Mouse (Mus musculus) liver, embryonic 11.5 days (tissue): ENCODE measurements around the gene Pcid2. TPM values are rescaled to one million over a fixed set of nuclear protein-coding genes. Genes with fewer than 3 reads are reported as not detected.
"Not testable (repeated sequence)": the region's sequence is repeated elsewhere in the genome, so short reads cannot be mapped to it uniquely, and the experiment has no call there.

Experiments used
- ATAC-seq: fragments of 200-750 bp; cut with Nextera tagmentation; replicated peaks from 2 replicates; pipeline ENCODE4 v1.8.0; 2017; ENCODE audit warnings: moderate number of reproducible peaks, mild to moderate bottlenecking, moderate TSS enrichment, moderate library complexity; ENCODE audit not compliant: low FRiP score
- DNase-seq: peaks from one replicate; pipeline ENCODE4 v3.0.0-alpha.2; 2017; ENCODE audit warnings: low spot score
- H3K27ac ChIP-seq: fragments of 300-500 bp; sonication (generic); 2 replicates; pipeline ENCODE4 v1.5.1; 2014; ENCODE audit warnings: mild to moderate bottlenecking, low read depth, low read length, control low read depth
- H3K27me3 ChIP-seq: fragments of 300-500 bp; sonication (generic); replicated peaks from 2 replicates; pipeline ENCODE4 v1.6.1; 2014; ENCODE audit warnings: low read length, mixed read lengths; ENCODE audit not compliant: control insufficient read depth, insufficient read depth
- H3K36me3 ChIP-seq: fragments of 300-500 bp; sonication (generic); 2 replicates; pipeline ENCODE4 v1.6.1; 2014; ENCODE audit warnings: mild to moderate bottlenecking, low read length, moderate library complexity, mixed read lengths; ENCODE audit not compliant: control insufficient read depth, insufficient read depth
- H3K4me1 ChIP-seq: fragments of 300-500 bp; sonication (generic); replicated peaks from 2 replicates; pipeline ENCODE4 v1.6.1; 2014; ENCODE audit warnings: low read length, mixed read lengths; ENCODE audit not compliant: control insufficient read depth, insufficient read depth
- H3K4me2 ChIP-seq: fragments of 300-500 bp; sonication (generic); 2 replicates; pipeline ENCODE4 v1.6.1; 2014; ENCODE audit warnings: mild to moderate bottlenecking, control low read depth, moderate library complexity
- H3K4me3 ChIP-seq: fragments of 300-500 bp; sonication (generic); 2 replicates; pipeline ENCODE4 v1.5.1; 2014; ENCODE audit warnings: low read depth, low read length, control low read depth
- H3K9ac ChIP-seq: fragments of 300-500 bp; sonication (generic); 2 replicates; pipeline ENCODE4 v1.6.1; 2014; ENCODE audit warnings: low read depth, low read length, control low read depth
- H3K9me3 ChIP-seq: fragments of 300-500 bp; sonication (generic); 2 replicates; pipeline ENCODE4 v1.6.1; 2016; ENCODE audit warnings: low read length, inconsistent platforms, mixed read lengths; ENCODE audit not compliant: control insufficient read depth
- WGBS: fragments of 180-500 bp; shearing (Covaris S2); extraction: QIAGEN DNeasy Blood & Tissue Kit; methylation state at CpG from one replicate; pipeline ENCODE4 v1.1.7; 2014; 5-methylcytosine and 5-hydroxymethylcytosine counted together
- polyA plus RNA-seq: library from polyadenylated mRNA; unstranded; fragments of >200 nt; fragmentation: Nextera tagmentation; extraction: Ambion mirVana; gene quantifications from 2 replicates; pipeline ENCODE4 v1.2.1, GENCODE M21; 2014

Gene Pcid2
- polyA plus RNA-seq, result 38.8 and 46.0 TPM in 2 replicates

GRCm38 (mm10) chr8:13105087-13105881 lies at the start of gene Pcid2, which contains the start of gene Cul4a:
Gene Pcid2 (minus strand): TSS chr8:13105459.
Gene Cul4a (plus strand): TSS chr8:13105621.
- DNase-seq (peak; percentile 98), ATAC-seq (peak; percentile 86)
- H3K4me3 ChIP-seq, result peak within 1 kb of the TSS; percentile 71
- peaks cover 8% of the 10 kb centered on the region; the same call in 1 of the 2 replicates for H3K36me3 ChIP-seq
- no peaks in the 10 kb centered on the region for H3K9me3 ChIP-seq
- no peaks in the 10 kb centered on the region for H3K27me3 ChIP-seq
- WGBS, result under 1% methylated on average over 79 of the region's 87 CpGs
- peak within 1 kb of the TSS; percentile 85 for H3K27ac ChIP-seq
- peak within 1 kb of the TSS; percentile 90 for H3K4me2 ChIP-seq
- peak within 1 kb of the TSS; percentile 99 for H3K9ac ChIP-seq
- peaks cover 35% of the 10 kb centered on the region for H3K4me1 ChIP-seq

DNA sequence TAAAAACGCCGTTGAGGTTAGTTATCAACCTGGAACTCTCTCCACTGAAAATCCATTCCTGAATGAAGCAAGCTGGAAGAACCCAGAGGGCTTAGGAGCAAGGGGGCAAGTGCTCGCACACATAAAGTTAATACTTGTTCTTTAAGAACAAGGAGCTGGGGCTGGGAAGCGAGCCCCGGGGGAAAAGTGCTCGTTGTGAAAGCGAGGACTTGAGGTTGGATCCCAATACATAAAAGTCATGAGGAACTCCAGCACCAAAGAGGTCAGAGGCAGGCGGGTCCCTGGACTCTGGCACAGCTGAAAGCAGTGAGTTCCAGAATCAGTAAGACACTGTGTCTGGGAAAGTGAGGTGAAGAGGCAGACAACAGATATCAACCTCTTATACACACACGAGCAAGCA lies 48.8 kb upstream of the Pcid2 start:
- H3K9me3 ChIP-seq, result no peaks in the 10 kb centered on the region
- peaks cover 2% of the 10 kb centered on the region; the same call in 1 of the 2 replicates for H3K4me1 ChIP-seq
- ATAC-seq (no peak), DNase-seq (no peak)
- H3K27ac ChIP-seq, result no peak overlapping the region
- H3K36me3 ChIP-seq, result peaks cover 4% of the 10 kb centered on the region
- no peaks in the 10 kb centered on the region for H3K27me3 ChIP-seq
- no peak overlapping the region for H3K4me3 ChIP-seq
- no peak overlapping the region for H3K4me2 ChIP-seq
- 83% methylated on average over 9 of the region's 9 CpGs for WGBS
- no peak overlapping the region for H3K9ac ChIP-seq

- no peaks in the 10 kb centered on the region for H3K9me3 ChIP-seq
- H3K27ac ChIP-seq, result no peak overlapping the region
- peaks cover 20% of the 10 kb centered on the region for H3K36me3 ChIP-seq
- WGBS, result 73% methylated on average over 2 of the region's 2 CpGs
- H3K9ac ChIP-seq, result no peak overlapping the region
- DNase-seq (no peak), ATAC-seq (no peak)
- no peak overlapping the region for H3K4me3 ChIP-seq
- H3K4me2 ChIP-seq, result no peak overlapping the region
- H3K27me3 ChIP-seq, result no peaks in the 10 kb centered on the region
- no peaks in the 10 kb centered on the region for H3K4me1 ChIP-seq
These were observed 45.7 kb upstream of the Pcid2 start for GRCm38 (mm10) chr8:13150929-13151328.

DNA sequence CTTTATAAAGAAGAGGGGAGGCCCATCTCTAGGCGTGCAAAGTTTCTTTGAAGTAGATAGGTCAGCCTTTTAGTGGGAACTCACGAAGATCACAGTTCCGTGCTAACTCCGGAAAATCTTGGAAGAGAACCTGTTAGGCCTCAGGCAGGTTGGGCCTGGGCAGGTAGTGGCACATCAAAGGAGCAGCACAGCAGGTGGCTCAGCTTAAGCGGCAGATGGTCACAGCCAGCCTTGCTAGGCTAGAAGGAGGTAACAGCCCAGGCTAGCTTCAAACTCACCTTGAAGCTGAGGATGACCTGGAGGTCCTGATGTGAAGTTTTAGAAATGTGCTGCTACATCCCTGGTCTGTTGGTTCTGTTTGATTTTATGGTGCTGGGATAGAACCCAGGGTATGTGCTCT lies 44.6 kb upstream of the Pcid2 start:
- Histone ChIP-seq H3K36me3 (peaks cover 30% of the 10 kb centered on the region), H3K9me3 (no peaks in the 10 kb centered on the region), H3K9ac (no peak overlapping the region), H3K27ac (no peak overlapping the region), H3K4me2 (no peak overlapping the region), H3K4me1 (no peaks in the 10 kb centered on the region), H3K4me3 (no peak overlapping the region), H3K27me3 (no peaks in the 10 kb centered on the region)
- DNase-seq (no peak), ATAC-seq (no peak)
- WGBS, result 70% methylated on average over 5 of the region's 5 CpGs

- Histone ChIP-seq H3K4me2 (no peak overlapping the region), H3K27me3 (no peaks in the 10 kb centered on the region), H3K9ac (no peak overlapping the region), H3K4me3 (no peak overlapping the region), H3K9me3 (no peaks in the 10 kb centered on the region), H3K27ac (no peak overlapping the region), H3K4me1 (no peaks in the 10 kb centered on the region), H3K36me3 (peaks cover 36% of the 10 kb centered on the region)
- no peak for ATAC-seq
- WGBS, result 91% methylated on average over 2 of the region's 2 CpGs
- DNase-seq, result no peak
These were observed 44.0 kb upstream of the Pcid2 start for GRCm38 (mm10) chr8:13149287-13149686.

DNA sequence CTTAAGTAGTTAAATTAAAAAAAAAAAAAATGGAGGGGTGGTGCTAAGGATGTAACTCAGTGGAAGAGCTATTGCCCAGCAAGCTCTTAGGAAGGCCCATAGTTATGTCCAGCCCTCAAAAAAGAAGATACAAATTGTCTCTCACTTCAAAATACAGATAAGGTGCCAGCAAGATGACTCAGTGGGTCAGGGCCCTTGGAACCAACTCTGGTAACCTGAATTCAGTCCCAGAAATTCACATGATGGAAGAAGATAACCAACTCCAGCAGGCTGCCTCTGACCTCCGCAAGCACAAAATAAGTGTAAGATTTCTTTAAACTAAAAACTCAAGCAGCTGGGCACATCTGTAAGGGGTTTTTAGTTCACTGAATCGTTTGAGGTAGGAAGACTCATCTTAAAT lies 43.2 kb upstream of the Pcid2 start:
- ATAC-seq, result no peak
- H3K4me2 ChIP-seq, result no peak overlapping the region
- no peaks in the 10 kb centered on the region for H3K4me1 ChIP-seq
- H3K9me3 ChIP-seq, result no peaks in the 10 kb centered on the region
- WGBS, result 87% methylated on average over 2 of the region's 2 CpGs
- no peak overlapping the region for H3K9ac ChIP-seq
- H3K36me3 ChIP-seq, result peaks cover 41% of the 10 kb centered on the region
- H3K4me3 ChIP-seq, result no peak overlapping the region
- no peak overlapping the region for H3K27ac ChIP-seq
- H3K27me3 ChIP-seq, result no peaks in the 10 kb centered on the region
- DNase-seq, result no peak

DNA sequence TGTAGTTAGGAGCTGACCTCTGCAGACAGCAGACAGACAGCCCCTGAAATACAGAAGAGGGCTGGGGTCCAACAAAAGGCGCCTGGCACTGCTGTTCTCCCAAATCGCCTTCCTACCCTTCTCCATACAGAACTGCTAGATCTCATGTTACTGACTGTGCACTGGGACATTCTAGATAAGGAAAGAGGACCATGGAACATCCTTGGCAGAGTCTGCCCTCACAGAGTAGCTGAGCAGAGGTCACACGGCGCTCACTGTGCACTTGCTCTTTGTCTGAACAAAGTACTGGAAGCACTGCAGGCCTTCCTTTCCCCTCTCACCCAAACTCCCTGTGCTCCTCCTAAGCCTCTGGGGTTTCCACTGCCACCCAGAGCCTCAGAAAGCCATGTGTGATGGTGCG lies 36.4 kb upstream of the Pcid2 start:
- no peak overlapping the region for H3K4me3 ChIP-seq
- no peaks in the 10 kb centered on the region for H3K27me3 ChIP-seq
- 89% methylated on average over 5 of the region's 5 CpGs for WGBS
- H3K4me2 ChIP-seq, result no peak overlapping the region
- DNase-seq (no peak), ATAC-seq (no peak)
- H3K9me3 ChIP-seq, result no peaks in the 10 kb centered on the region
- H3K9ac ChIP-seq, result no peak overlapping the region
- no peak overlapping the region for H3K27ac ChIP-seq
- peaks cover 85% of the 10 kb centered on the region for H3K36me3 ChIP-seq
- no peaks in the 10 kb centered on the region for H3K4me1 ChIP-seq

GRCm38 (mm10) chr8:13139641-13140182 lies 34.5 kb upstream of the Pcid2 start:
- WGBS, result 92% methylated on average over 6 of the region's 6 CpGs
- no peak for DNase-seq

DNA sequence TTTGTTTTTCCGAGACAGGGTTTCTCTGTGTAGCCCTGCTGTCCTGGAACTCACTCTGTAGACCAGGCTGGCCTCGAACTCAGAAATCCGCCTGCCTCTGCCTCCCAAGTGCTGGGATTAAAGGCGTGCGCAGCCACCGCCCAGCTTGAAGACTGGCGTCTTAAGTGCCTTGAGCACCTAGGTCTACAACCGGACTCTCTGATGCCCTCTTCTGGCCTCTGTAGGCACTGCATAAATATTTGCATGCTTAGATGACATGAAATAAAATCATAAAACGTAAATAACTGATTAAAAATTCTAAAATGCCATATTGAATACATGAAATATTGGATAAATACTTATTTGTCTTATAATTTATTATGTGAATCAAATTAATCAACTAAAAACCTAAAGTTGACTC lies 27.0 kb upstream of the Pcid2 start:
- DNase-seq, H3K9me3 ChIP-seq, H3K9ac ChIP-seq, H3K4me3 ChIP-seq, ATAC-seq, H3K27ac ChIP-seq, H3K27me3 ChIP-seq, H3K4me2 ChIP-seq, H3K4me1 ChIP-seq: not testable (repeated sequence)
- 65% methylated on average over 9 of the region's 9 CpGs for WGBS
- H3K36me3 ChIP-seq, result peaks cover 72% of the 10 kb centered on the region

More at GRCm38 (mm10) chr8:13139641-13140182, 34.5 kb upstream of the Pcid2 start:
- Histone ChIP-seq H3K4me2 (no peak overlapping the region), H3K36me3 (peaks cover 85% of the 10 kb centered on the region), H3K4me1 (no peaks in the 10 kb centered on the region), H3K9me3 (no peaks in the 10 kb centered on the region), H3K9ac (no peak overlapping the region), H3K27me3 (no peaks in the 10 kb centered on the region), H3K4me3 (no peak overlapping the region), H3K27ac (no peak overlapping the region)
- ATAC-seq, result no peak
